Mouse (Mus musculus): ENCODE results near the gene Prrxl1.

The Prrxl1 gene

GRCm38 (mm10) chr14:32599290-32600041, at the start of gene Prrxl1:
Gene Prrxl1, plus strand, starts transcription at chr14:32599407.
- peak; percentile 50 for DNase-seq (ENCODE audit: extremely low spot score)

- DNase-seq (ENCODE audit: extremely low spot score): no peak
Observed at GRCm38 (mm10) chr14:32551854-32552253, 47.4 kb upstream of the Prrxl1 start.

- DNase-seq (ENCODE audit: extremely low spot score): no peak
Observed at GRCm38 (mm10) chr14:32553198-32553903, 45.9 kb upstream of the Prrxl1 start.

GRCm38 (mm10) chr14:32554860-32555526, 44.2 kb upstream of the Prrxl1 start:
- DNase-seq (ENCODE audit: extremely low spot score): no peak

GRCm38 (mm10) chr14:32561428-32561827, 37.8 kb upstream of the Prrxl1 start:
- no peak for DNase-seq (ENCODE audit: extremely low spot score)

- DNase-seq (ENCODE audit: extremely low spot score): no peak
Observed at GRCm38 (mm10) chr14:32563661-32564060, 35.5 kb upstream of the Prrxl1 start.

GRCm38 (mm10) chr14:32572519-32572918, 26.7 kb upstream of the Prrxl1 start:
- no peak for DNase-seq (ENCODE audit: extremely low spot score)

GRCm38 (mm10) chr14:32578420-32578819, 20.8 kb upstream of the Prrxl1 start:
- no peak for DNase-seq (ENCODE audit: extremely low spot score)

GRCm38 (mm10) chr14:32583696-32584095, 15.5 kb upstream of the Prrxl1 start:
- no peak for DNase-seq (ENCODE audit: extremely low spot score)

GRCm38 (mm10) chr14:32587013-32587784, 12.0 kb upstream of the Prrxl1 start:
- DNase-seq (ENCODE audit: extremely low spot score): peak; percentile 78

- DNase-seq (ENCODE audit: extremely low spot score): no peak
Observed at GRCm38 (mm10) chr14:32590377-32590776, 8.8 kb upstream of the Prrxl1 start.

GRCm38 (mm10) chr14:32597232-32598231, 1.7 kb upstream of the Prrxl1 start:
- DNase-seq (ENCODE audit: extremely low spot score): peak; percentile 89

- DNase-seq (ENCODE audit: extremely low spot score): peak; percentile 29
Observed at GRCm38 (mm10) chr14:32598437-32599219, 579 bp upstream of the Prrxl1 start.

- no peak for DNase-seq (ENCODE audit: extremely low spot score)
Observed at GRCm38 (mm10) chr14:32600110-32600509, 903 bp downstream of the Prrxl1 start.

GRCm38 (mm10) chr14:32605508-32605907, 6.3 kb downstream of the Prrxl1 start:
- DNase-seq (ENCODE audit: extremely low spot score): no peak

GRCm38 (mm10) chr14:32606316-32606715, 7.1 kb downstream of the Prrxl1 start:
- no peak for DNase-seq (ENCODE audit: extremely low spot score)

GRCm38 (mm10) chr14:32609392-32609791, 10.2 kb downstream of the Prrxl1 start:
- no peak for DNase-seq (ENCODE audit: extremely low spot score)

GRCm38 (mm10) chr14:32617253-32617652, 18.0 kb downstream of the Prrxl1 start:
- DNase-seq (ENCODE audit: extremely low spot score): no peak

GRCm38 (mm10) chr14:32624245-32624644, 25.0 kb downstream of the Prrxl1 start:
- no peak for DNase-seq (ENCODE audit: extremely low spot score)

GRCm38 (mm10) chr14:32624811-32625210, 25.6 kb downstream of the Prrxl1 start:
- DNase-seq (ENCODE audit: extremely low spot score): no peak
